Mouse (Mus musculus) layer of hippocampus, adult 11-12 months (tissue): ENCODE measurements around the gene Dchs1.
"Not testable (repeated sequence)": the region's sequence is repeated elsewhere in the genome, so short reads cannot be mapped to it uniquely, and the experiment has no call there.

Experiments used
- DNase-seq: peaks from one replicate; pipeline ENCODE4 v3.0.0; 2022; ENCODE audit warnings: low spot score

Gene Dchs1

DNA sequence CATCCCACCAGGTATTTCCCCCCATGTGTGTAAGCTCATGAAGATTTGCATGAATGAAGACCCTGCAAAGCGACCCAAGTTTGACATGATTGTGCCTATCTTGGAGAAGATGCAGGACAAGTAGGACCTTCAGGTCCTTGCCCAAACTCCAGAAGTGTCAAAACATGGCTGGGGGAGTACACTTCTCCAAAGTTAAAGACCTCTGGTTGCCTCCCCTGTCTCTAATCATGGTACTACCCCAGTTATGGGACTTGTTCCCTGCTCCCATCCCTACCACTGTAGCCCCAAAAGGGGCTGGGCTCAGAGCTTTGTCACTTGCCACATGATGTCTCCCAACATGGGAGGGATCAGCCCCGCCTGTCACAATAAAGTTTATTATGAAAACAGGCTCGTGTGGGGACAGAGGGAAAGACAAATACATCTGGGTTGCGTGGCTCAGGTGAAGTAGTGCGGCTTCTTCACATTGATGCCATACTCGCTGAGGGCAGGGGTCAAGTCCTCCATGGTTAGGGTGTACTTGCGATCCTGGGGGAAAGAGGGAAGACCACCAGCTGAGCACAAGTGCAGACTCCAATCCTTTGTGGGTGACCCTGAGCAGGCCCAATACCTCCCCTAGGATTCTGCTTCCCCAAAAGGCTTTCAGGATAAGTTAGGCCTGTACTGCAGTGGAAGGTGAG is 44.8 kb downstream of the Dchs1 start:
- DNase-seq = not testable (repeated sequence)

DNA sequence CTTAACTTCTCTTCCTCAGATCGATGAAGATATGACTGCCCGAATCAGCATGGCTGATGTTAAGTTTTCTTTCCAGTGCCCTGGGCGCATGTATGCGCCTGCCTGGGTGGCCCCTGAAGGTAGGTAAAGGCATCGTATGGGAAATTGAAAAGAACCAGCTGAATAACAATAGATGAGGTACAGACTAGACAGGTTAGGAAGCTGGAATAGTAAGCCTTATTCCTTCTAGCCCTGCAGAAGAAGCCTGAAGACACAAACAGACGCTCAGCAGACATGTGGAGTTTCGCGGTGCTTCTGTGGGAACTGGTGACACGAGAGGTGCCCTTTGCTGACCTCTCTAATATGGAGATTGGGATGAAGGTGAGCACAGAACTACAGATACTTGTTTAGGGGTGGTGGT is 45.5 kb downstream of the Dchs1 start:
- no peak for DNase-seq

DNA sequence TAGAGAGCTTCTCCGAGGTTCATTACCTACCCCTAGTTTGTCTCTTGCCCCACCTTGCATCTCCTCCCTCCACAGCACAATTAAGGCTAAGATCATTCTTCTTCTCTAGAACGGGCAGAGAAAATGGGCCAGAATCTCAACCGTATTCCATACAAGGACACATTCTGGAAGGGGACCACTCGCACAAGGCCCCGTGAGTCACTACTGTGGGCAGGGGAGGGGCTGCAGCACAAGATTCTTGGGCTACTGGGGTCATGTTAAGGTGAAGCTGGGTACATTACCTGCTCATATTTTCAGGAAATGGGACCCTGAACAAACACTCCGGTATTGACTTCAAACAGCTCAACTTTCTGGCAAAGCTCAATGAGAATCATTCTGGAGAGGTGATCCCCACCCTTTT is 46.6 kb downstream of the Dchs1 start:
- no peak for DNase-seq

DNA sequence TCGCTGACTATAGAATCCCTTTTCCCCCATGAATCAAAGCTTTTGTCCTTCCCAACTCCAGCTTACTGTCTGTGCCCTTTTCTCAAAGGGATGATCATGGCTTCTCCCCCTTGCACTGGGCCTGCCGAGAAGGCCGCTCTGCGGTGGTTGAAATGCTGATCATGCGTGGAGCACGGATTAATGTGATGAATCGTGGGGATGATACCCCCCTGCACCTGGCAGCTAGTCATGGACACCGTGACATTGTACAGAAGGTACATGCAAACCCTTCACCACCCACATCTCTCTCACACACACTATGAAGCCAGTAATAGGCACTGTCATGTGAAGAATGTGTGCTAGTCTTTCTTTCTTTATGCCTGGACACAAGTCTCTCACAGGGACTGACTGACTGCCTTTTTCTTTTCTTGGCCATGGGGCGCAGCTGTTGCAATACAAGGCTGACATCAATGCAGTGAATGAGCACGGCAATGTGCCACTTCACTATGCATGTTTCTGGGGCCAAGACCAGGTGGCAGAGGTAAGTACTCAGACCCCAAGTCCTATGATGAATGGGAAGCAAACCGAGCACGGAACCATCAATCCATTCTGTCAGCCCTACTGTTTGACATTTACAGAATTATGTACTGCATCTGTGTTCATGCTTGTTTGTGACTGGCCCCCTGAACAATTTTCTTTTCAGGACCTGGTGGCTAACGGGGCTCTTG is 47.2 kb downstream of the Dchs1 start:
- DNase-seq = no peak

DNA sequence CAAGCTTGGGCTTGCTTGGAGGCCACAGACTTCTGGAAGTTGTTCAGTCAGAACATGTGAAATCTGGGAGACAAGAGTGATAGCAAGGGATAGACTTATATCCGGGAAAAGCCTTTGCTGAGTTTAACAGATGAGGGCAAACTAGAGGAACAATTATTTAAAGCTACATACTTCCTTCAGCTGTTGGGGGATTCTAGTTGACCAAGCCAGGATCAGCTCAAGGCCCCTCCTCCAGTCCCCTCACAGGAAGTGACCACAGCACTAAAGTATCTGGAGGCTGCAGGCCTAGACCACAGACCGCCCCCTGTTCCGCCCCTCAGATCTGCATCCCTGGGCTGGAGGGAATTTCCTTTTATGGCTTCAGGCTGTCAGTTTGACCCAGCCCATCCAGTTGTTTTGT is 48.5 kb downstream of the Dchs1 start:
- no peak for DNase-seq

DNA sequence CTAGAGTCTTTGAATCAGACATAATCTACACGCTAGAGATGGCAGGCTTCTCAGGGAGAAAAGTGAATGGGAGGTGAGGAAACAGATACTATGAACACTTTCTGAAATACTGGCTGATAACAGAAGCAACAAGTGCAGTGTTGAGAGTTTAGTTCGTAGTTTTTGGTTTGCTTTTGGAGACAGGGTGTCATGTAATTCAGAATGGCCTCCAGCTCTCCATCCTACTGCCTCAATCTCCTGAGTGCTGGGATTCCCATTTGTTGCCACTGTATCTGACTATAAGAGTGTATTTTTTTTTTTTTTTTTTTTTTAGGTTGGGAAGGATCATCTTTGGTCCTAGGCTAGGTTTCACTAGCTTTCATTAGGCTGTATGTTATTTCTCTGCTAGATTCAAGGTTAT is 49.2 kb downstream of the Dchs1 start:
- DNase-seq = no peak

DNA sequence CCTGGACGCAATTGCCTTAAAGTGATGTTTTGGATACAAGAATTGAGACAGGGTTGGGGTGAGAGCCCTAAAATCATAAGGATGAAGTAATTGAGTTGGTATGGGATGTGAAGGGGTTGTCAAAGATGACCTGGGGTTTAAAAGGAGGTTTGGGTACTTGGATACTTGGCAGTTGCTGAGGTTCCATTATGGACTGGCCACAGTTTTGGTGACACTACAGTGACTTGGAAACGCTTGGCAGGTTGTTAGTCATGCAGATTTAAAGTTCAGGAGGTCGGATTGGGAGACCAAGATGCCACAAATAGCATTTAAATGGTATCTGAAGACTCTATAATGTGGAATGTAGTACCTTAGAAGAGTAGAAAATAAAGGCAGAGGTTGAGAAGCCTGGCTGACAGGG is 49.8 kb downstream of the Dchs1 start:
- no peak for DNase-seq

DNA sequence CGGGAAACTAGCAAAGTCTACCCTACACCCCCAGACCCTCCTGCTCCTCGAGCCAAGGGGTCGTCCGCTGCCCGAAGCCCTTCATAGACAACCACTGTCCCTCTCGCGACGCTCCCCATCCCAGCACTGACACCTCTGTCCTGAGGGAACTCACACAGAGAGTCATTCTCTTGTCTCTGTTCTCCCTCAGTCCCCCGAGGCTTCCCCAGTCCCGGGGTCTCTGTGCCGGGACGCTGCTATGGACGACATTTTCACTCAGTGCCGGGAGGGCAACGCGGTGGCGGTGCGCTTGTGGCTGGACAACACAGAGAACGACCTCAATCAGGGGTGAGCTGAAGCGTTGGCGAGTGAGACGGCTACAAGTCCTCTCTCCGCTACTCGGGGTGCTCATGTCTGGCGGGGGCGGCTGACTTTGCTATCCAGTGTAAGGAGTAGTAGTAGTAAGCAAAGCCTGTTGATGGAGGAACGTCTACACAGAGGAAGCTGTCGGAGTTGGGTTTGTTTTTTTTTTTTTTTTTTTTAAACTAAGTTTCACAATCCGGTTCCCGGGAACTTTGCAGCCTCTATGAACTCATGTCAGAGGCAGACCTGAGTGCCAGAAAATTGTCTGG is 50.4 kb downstream of the Dchs1 start, which contains the start of gene Rrp8:
Rrp8 (minus strand) TSS at position 475 of the 611 bp plus-strand sequence.
- peak; percentile 42 for DNase-seq

DNA sequence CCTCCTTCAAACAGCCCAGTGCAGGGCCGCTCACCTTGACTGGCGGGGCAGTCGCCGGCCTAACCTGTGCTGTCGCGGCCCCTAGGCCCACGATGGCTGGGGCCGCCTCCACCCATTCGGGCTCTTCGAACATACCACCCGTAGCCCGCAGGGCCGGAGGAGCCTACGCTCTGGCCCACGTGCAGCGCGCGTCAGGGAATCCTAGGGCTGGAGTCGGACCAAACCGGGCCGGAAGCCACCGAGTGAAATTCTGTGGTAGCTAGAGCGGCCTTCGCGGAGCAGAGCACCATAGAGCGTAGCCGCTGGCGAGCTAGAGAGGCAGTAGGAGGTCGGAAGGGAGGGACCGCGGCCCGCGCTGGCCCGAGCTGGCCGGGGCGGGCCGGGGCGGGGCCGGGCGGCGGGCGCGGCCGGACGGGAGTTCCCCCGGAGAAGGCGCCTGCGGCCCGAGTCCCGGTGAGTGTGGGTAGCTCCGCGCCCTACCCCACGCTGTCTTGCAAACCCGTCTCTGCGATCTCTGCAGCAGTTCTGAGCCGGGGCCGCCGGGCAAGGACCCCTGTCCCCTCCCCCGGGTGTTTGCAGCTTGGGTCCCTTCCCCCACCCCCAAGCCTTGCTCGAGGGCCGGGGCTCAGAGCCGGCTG is 51.1 kb downstream of the Dchs1 start, which contains the start of gene Ilk:
Ilk (plus strand) TSS at position 329 of the 638 bp plus-strand sequence.
- peak; percentile 95 for DNase-seq

DNA sequence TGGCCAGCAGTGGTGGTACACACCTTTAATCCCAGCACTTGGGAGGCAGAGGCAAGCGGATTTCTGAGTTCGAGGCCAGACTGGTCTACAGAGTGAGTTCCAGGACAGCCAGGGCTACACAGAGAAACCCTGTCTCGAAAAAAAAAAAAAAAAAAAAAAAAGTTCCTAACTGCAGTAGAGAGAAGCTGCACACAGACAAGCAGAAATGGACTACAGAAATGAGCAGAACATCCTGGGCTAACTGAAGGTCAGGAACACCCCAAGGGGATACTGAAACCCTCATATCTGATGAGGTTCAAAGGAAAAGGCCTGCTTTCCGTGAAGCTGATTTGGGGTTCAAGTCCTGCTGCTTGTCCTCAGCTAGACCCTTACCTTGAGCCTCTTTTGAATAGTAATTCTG is 52.0 kb downstream of the Dchs1 start:
- not testable (repeated sequence) for DNase-seq

DNA sequence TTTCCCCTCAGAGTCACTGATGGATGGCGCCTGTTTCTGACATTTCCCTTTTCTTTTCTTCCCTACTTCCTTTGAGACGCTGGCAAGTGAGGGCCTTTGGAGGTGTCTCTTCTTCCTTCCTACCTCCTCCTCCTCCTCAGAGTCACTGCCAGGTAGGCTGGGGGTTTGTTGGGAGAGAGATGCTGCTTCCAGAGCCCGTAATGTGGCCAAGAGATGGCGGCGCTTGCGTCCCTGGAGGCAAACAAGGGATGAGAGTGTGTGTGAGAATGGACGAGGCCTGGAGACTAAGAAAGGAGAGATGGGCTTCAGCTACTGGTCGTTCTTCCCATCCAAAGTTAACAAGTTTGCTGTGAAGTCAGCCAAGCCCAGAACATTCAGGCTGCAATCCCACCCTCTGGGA is 52.6 kb downstream of the Dchs1 start:
- no peak for DNase-seq

DNA sequence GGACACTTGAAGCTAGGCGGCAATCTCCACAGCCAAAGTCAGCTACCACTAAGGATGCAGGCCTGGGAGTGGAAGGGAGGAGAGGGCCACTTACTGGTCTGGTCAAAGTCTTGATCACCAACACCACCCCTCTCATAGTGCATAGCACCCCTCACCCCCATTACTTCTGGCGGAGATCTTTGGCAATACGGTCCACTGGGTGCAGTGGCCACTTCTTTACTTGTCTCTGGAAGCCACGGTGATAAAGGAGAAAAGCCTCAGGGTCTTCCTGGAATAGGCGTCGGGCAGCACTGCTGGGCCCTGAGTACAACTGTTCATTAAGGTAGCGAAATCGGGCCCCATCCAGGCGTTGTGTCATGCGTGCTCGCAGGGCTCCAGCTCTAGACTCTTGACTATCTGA is 53.6 kb downstream of the Dchs1 start:
- DNase-seq = no peak

DNA sequence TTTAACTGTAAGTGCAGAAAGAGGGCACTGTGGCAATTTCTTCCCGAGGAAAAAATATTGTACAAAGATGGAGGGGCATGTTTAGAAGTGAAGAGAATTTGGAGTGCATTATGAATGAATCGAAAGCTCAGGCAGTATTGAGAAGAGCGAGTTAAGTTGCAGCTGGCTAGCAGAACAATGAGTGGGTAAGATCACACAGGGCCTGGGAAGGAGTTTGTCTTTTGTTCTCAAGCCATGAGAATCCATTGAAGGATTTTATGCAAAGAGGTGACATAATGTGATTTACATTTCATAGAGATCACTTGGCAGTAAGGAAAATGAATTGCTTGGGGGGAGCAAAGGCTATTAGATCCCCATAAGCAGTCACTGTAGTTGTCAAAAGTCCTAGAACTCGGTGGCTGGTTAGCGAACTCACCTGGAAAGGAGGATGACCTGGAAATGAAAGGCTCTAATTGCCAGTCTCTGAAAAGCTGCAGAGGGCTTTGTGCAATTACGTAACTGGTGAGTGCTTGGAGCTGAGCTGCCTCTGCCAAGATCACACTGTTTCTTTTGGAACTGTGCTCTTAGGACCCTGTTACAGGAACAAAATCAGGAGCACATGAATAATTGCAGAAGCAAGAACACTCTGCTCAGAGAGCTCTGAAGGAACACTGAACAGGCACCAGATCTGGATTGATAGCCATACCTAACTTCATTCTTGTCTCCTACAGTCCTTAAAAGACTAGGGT is 58.6 kb downstream of the Dchs1 start:
- DNase-seq = no peak

DNA sequence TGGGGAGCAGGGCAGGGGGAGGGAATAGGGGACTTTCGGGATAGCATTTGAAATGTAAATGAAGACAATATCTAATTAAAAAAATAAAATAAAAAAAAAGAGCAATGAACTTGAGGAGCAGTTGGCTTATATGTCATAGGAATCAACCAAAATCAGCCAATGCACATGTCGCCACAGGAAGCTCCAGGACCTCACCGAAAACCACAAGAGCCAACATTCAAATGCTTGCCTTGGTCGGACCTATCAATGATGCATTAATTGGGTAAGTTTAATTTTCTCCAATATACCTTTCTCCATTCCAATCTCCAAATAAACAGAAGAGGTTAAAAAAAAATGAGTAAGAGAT is 60.5 kb downstream of the Dchs1 start:
- DNase-seq = no peak

DNA sequence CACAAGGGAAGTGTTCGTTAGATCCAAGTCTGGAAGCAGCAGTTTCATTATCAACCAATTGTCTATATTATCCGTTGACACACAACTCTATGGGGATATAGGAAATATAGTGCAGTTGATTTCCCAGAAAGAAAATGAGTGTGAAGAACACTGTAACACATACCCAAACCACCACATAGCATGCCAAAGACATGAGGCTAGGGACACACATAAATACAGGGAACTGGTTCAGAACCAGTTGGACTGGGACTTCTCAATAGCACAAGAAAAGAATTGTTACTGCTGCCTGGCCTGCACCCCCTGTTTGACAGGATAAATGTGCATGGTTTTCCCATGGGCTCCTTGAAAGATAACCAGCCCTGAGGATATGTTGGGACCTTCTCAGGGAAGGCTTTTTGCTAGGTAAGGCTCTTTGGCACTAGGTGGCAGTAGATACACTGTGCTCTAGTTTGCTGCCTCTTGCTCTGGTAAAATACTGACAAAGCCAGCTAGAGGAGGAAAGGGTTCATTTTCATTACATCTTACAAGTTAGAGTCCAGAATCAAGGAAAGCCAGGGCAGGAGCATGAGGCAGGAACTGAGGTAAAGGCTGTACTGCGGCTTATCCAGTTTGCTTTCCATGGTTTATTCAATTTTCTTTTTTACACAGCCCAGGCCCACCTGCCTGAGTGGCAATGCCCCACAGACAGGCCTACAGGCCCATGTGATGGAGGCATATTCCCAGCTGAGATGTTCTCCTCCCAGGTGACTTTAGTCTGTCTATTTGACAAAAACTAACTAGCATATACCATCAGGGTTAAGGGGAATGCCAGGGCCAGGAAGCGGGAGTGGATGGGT is 61.1 kb downstream of the Dchs1 start:
- peak; percentile 78 for DNase-seq

DNA sequence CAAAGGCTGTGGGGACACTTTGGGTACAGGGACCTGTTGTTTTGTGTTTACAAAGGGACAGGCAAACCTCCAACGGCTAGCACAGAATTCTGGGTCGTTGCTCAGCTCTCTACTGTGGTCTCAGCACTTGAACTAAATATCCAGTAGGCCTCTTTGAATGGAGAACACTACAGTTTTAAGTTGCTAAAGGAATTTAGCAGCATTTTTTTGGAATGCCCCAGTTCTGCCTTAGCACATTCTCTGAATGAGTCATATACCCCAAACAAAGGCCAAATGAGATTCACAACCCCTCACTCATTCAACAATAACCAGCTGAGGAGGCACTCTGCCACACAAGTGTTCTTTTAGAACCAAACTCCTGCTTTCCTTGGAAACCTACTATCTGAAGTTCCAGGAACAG is 65.5 kb downstream of the Dchs1 start:
- DNase-seq = no peak

DNA sequence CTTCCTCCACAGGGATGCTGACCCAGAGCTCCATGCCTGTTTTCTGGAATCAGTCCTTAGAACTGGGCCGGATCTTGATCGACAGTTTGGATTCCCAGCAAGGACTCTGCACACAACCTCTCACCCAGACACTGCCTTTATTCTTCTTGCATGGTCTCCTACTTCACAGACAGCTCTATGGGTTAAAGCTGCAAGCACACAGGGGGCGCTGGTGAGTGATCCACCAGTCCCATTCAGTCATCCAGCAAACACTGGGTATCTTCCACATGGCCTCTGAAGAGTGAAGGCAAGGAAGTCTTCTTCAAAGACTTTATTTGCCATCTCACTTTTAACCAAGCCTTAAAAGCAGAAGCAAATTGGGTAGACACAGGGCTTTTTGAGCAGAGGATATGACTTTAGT is 72.1 kb downstream of the Dchs1 start:
- DNase-seq = no peak

DNA sequence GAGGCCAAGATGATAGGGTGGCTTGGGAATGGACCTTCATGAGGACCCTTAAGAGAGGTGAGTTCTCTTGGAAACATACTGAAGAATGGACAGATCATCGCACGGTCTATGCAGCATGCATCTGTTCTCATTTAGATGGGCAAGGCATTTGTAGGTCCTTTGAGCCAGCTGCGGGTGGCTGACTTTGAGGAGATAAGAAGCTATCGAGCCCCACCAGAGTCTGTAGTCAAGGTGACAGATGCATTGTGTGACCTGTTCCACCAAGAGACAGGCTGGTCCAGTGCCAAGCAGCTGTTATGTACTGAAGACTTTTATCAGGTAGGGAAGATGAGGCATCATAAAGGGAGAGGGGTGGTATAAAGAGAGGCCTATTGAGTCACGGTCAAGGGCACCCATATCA is 78.7 kb downstream of the Dchs1 start:
- DNase-seq = no peak

DNA sequence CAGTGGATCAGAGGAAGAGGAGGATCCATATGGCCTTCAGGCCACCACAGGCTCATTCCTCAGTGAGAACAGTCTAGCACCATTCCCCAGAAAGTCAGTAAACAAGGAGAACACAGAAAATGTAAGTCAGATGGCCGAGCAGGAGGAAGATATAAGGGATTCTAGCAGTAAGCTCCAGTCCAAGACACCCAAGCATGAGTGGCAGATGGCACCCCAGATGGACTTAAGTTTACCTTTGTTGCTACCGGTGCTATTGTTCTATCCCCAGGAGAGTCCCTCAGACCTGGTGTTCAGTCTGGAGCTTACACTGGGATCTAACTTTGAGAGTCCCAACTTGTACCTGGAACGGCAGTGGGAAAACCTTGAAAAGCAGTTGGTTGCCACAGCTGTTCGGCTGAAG is 83.6 kb downstream of the Dchs1 start:
- DNase-seq = no peak

DNA sequence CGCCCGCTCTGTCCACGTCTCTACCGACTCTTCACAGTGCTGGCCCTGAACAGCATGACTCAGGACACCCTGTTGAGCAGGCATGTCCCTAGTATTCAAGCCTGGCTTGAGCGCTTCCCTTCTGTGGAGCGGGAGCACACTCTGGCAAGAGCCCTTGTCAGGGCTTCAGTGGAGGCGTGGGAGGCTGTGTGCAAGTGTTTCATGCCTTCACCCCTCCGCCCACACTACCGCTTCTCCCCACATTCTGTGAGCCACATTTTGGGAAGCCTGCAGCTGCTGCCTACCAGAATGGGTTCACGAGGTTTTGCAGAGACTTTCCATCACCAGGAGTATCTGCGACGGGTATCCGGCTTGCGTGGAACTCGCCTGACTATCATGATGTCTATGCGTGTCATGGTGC is 84.3 kb downstream of the Dchs1 start:
- DNase-seq = peak; percentile 45
